Mouse (Mus musculus): Measurements from ENCODE around the gene Ddr2.

Ddr2 gene

DNA sequence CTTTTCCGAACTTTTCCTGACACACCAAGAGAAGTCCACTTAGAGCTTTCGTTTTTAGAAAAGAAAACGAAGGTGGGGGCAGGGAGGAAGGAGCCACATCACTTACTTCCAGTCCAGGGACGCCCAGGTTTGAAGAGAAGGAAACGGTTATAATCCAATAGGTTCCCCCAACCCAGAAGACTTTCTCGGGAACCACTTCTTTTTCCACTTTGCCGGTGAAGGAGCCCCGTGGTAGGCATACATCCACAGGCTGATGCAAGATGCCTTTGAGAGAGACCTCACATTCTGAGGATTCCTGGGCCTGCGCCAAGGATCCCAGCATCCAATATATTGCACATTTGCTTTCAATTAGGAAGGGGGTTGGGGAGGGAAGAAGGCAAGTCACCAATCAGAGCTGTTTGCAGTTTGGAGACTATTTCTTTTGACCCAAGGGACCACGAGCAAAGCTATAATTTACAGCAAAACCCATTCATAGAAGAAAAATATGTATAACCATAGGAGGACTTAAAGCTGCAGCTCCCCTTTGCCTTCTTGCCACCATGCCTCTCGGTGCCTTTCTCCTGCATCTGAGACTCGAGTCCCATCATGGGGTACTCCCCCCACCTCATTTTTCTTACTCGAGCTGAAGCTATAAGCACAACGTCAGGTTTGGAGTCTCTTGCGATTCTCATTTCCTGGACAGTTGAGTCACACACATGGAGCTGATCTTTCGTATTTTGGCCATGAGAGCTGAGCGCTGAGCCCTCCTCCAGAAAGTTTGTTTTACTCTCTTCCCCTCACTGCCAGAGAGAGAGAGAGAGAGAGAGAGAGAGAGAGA, at the start of gene Ddr2:
TSS of gene Ddr2 (minus strand) at position 247 of the 817 bp plus-strand sequence.
- DNase-seq (ENCODE audit: low read depth, low spot score) = no peak

- DNase-seq (ENCODE audit: low read depth, low spot score) = no peak
Observed at GRCm38 (mm10) chr1:170159707-170160106, 49.1 kb upstream of the Ddr2 start.

- DNase-seq (ENCODE audit: low read depth, low spot score) = no peak
Observed at GRCm38 (mm10) chr1:170155761-170156160, 45.2 kb upstream of the Ddr2 start.

DNA sequence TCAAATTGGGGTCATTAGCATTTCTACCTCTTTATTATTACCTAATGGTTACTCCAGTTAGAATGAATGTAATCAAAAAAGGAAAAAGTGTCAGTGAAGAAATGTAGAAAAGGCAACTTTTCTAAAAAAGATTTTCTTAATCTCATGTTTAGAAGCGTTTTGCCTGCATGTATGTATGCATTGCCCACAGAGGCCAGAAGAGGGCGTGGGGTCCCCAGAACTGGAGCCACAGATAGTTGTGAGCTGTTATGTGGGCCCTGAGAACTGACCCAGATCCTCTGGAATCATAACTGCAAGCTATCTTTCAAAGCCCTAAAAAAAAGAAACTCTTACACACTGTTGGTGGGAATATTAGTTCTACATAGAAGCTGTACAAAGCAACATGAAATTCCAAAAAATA, 44.7 kb upstream of the Ddr2 start:
- DNase-seq (ENCODE audit: low read depth, low spot score) = no peak

DNA sequence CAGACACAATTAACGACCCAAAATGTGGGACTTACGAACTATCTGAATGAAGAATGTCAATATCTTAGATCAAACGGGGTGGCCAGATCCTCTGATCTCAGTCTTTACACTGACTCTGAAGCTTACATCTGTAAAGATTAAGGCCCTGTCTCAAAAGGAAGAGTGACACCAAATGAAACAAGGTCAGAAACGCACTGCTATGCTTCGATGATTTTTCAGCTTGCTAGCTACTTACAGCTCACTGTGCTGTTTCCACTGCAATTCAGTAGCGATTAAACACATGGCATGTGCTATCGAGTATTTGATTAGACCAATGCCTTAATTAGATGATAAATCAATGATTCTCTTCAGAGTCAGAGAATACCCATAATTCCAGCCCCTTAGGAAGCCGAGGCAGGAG, 43.4 kb upstream of the Ddr2 start:
- no peak for DNase-seq (ENCODE audit: low read depth, low spot score)

- peak; percentile 51 for DNase-seq (ENCODE audit: low read depth, low spot score)
Observed at GRCm38 (mm10) chr1:170152552-170152951, 42.0 kb upstream of the Ddr2 start.

GRCm38 (mm10) chr1:170150870-170151269, 40.3 kb upstream of the Ddr2 start:
- no peak for DNase-seq (ENCODE audit: low read depth, low spot score)

DNA sequence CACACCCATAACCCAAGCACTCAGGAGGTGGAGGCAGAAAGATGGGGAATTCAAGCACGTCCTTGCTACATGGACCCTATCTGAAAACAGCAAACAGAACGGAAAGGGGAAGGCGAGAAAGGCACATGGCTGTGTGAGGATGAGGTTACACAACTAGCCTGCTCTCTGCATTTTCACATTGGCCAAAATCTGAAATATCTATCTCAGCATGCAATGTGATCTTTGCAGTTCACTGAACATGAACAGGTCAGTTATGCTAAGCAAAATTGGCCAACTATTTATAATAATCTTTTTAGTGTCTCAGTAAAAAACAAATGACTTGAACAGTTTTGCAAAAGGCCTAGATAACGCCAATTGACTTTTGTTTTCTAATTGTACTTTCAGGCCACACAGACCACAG, 39.2 kb upstream of the Ddr2 start:
- DNase-seq (ENCODE audit: low read depth, low spot score) = no peak

- no peak for DNase-seq (ENCODE audit: low read depth, low spot score)
Observed at GRCm38 (mm10) chr1:170148536-170148935, 38.0 kb upstream of the Ddr2 start.

DNA sequence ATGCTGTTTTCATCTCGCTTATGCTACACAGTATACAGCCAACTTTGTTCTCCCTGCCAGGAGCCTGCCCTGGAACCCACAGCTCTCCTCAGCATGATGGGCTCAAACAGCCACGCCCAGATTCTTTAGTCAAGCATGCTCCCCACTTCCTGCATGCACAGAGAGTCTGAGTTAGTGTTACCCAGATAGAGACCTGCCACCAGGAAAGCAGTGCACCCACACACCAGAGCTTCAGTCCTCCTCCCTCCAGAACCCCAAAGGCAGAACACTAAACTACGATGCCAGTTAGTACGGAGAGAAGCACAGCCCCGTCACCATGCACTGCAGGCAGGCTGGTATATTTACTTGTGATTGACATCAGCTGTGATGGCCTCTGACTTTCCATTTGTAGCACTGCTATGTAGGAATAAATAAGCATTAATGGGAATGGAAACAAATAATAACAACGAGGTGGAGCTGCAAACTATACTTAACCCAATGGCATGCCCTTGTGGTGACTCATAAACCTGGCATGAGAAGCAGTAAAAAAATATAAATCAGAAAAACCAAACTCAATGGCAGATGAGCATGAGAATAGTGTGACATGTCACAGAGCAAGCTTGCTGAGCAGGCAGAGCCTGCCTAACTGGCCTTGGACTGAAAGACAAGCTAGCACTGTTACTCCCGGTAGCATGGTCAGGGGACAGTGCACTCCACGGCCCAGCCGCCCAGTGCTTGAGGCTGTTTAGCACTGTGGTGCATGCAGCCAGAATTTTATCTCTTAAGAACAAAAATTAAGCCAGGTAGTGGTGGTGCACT, 37.3 kb upstream of the Ddr2 start:
- peak; percentile 43 for DNase-seq (ENCODE audit: low read depth, low spot score)

GRCm38 (mm10) chr1:170145606-170146005, 35.0 kb upstream of the Ddr2 start:
- no peak for DNase-seq (ENCODE audit: low read depth, low spot score)

DNA sequence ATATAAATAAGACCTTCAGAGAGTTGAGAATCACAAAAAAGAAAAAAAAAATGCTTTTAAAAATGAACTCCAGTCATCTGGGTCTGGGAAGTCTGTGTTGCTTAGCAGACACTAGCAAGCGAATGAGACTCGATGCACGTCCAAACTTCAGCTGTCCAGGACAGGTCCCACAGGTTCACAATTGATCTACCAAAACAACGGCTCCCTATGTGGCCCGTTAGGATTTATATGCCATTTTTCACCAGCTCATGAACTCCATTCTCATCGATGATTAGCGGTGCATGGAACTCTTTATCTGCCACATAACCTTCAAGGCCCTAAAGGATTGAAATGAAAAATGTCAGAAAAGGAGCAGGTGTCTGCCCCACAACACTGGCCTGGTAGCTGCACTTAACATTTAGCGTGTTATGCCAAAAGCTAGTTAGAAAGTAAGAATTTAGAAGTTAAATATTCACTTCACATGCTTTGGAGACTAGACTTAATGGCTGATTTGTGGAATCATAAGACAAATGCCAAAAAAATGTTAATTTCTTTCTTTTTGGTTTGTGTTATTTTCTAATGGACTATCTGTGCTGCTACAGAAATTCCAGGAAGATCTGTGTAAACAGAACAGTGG, 31.8 kb upstream of the Ddr2 start:
- DNase-seq (ENCODE audit: low read depth, low spot score) = no peak

- no peak for DNase-seq (ENCODE audit: low read depth, low spot score)
Observed at GRCm38 (mm10) chr1:170141626-170142025, 31.1 kb upstream of the Ddr2 start.

DNA sequence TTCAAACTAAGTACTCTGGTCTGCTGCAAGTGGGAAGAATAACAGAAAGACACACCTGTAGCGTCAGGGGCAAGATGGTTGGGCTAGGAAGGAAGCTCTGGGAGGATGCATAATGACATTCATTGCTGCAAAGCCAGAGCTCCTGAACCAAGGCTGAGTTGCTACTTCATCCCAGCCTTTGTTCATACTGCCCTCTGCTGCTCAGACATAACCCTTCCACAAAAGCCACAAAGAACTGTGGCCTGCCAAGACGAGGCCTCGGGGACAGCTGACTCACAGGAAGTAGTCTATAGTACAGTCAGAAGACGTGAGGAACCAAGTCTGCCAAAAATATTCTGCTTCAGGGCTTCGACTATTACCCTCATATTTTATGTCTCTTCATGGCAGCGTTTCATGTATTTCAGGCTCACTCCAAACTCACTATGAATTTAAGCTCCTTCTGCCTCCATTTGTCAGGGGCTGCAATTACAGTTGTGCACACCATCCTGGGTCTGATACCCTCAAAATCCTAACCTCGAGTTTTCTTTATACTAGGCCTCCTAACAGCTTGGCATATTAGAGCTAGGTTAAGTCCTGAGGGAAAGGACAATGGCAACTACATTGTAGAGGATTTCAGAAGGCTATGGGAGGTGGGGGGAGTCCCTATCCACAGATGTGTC, 25.9 kb upstream of the Ddr2 start:
- DNase-seq (ENCODE audit: low read depth, low spot score) = peak; percentile 79

DNA sequence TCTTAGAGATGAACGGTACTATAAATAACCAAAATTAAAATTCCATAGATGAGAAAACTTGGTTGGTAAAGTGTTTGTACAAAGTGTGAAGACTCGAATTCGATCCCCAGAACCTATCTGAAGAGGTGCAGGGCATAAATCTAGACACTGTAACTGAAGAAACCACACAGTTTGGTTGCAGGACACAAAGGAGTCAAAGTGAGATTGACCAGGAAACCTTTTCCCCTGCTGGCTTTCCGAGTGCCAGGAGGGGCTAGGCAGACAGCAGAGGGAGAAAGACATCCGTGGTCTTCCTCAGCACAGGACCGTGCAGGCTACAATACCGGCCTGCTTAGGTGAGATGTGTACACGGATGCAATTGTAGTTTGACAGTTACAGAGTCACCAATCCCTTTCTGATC, 23.7 kb upstream of the Ddr2 start:
- no peak for DNase-seq (ENCODE audit: low read depth, low spot score)

DNA sequence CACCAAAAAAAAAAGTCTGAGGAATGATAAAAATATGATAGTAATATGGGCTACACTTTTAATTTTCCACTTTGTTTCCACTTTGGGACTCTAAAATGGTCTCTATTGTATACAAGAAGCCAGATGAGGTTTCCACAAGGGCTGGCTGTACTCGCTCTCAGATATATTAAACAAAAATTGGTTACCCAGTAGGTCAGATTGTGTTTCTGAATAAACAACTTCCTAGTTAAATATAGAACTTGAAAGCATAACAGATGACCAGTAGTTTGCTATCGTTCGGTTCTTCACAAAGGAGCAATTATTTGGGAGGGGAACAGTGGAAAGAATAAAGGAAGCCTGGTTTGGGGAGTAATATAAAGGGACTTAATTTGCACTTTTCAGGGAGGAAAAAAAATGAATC, 20.4 kb upstream of the Ddr2 start:
- DNase-seq (ENCODE audit: low read depth, low spot score) = no peak

- DNase-seq (ENCODE audit: low read depth, low spot score) = no peak
Observed at GRCm38 (mm10) chr1:170124644-170125043, 14.1 kb upstream of the Ddr2 start.

DNA sequence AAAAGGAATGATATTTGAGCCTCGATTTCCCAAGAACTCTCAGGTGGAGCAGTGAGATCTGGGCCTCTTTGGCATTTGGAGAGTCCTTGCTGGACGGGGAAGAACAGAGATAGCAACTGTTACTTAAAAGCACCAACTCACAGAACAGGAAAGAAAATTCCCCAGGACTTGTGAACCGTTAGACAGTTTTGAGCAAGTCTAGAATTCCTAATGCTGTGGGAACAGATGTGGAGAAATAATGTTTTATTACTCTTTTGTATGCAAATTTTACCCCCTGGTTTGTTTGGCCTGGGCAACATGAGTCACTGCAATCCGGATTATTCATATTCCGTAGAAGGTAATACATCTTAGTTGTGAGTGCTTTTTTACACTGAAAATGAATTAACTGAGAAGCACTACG, 3.1 kb upstream of the Ddr2 start:
- DNase-seq (ENCODE audit: low read depth, low spot score) = no peak

DNA sequence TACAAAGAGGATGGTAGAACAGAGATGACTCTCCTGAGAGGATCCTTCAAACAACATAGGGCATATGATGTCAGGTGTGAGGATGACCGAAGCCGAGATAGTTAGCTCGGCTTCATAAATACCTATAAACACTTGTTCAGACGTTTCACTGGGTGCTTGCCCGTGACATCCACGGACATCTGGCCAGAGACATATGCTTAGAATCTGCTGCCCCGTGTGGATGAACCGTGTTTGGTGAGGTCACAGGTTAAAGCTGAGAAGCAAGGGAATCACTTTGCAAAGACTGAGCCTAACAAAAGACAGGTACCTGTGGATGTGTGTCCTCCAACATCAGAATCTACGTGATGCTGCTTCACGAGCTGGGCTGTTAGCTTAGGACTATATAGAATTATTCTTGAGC, 1.7 kb upstream of the Ddr2 start:
- DNase-seq (ENCODE audit: low read depth, low spot score) = no peak

DNA sequence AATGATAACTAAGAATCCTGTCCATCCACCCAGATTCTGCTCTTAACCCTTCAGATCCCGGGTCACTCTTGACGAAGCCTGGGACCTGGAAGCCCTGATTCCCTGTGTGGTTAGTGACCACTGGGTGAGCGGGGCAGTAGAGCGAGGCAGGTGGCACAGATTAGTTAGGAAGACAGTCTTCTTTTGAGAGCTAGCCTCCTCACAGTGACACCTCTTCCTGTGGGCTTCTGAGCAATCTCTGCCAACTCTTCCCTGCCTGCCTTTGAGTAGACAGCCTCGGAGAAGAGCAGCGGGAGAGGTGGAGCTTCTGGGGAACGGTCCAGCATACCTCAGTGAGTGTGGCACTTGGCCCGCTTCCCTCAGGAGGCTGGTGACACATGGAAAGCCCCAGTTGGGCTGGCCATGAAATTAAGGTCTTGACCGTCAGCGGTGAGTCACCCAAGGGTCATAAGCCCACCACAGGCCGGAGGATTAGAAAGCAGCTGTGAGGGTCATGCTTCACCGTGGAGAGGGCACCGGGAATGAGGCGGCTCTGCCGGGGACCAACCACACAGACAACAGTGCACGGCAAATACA, 1.2 kb upstream of the Ddr2 start:
- DNase-seq (ENCODE audit: low read depth, low spot score) = no peak

DNA sequence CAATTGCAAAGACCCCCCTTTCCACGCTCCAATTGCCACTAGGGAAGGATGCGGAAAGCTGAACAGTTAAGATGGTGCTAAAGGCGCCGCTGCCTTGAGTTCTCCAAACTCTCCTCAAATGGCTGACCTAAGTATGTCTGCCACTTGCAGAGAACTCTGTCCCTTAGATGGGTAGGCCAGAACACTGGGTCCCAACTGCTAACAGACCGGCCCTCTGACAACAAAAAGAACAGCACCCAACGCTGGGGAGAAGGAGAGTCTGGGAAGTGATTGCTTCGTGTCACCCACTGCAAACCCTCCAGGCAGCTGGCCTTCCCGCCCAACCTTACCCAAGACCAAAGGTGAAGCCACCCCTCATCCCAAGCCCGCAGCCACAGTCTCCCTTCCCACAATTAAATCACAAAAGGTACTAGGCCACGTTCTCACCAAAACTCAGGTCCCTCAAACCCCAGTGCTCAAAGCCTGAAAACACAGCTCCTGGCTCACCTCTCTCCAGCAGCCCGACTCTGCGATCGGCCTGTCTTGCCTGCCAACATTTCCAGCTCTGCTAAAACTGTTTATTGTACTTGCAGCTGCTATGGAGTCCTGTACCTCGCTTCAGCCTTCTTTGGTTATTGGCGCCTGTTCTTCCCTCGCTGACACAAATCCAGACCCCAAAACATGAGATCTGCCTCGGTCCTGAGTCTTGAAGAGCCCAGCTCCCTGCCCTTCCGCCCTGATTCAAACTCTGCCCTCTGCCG, 616 bp downstream of the Ddr2 start:
- DNase-seq (ENCODE audit: low read depth, low spot score) = no peak

All from CD4-positive, CD25-positive, alpha-beta regulatory T cell, adult 2 months (primary cell).